8 mouse cellular contexts compared by ENCODE assay signal in genomic region chr2:73274119-73274920, GRCm38 (mm10). TPM values are rescaled to one million over a fixed set of nuclear protein-coding genes. Genes with fewer than 3 reads are reported as not detected.
DNase-seq lines count a peak whose midpoint lies in the region; ATAC-seq and TF ChIP-seq lines count a peak whose summit lies in the region.

No protein-coding gene starts in this region.

- DNase-seq in gastrocnemius, adult 18-20 months (ENCODE audit: low spot score) = peak; percentile 22
- DNase-seq in gastrocnemius, adult 8-10 months (ENCODE audit: low spot score in 2 of 2) = no peak
- peak; percentile 66 for DNase-seq in CD4-positive, CD25-positive, alpha-beta regulatory T cell, adult 2 months (ENCODE audit: low read depth, low spot score)
- DNase-seq in lung, postnatal 0 days (ENCODE audit: low spot score) = peak; percentile 31

- peak overlapping the region; percentile 49 for H3K4me3 ChIP-seq in embryonic facial prominence, embryonic 13.5 days
- peak overlapping the region; percentile 36 for H3K4me3 ChIP-seq in hindbrain, embryonic 16.5 days (ENCODE audit: low read length)
- peak overlapping the region; percentile 37 for H3K4me3 ChIP-seq in lung, postnatal 0 days (ENCODE audit: low read depth, low read length)
- peak overlapping the region; percentile 38 for H3K4me3 ChIP-seq in stomach, embryonic 15.5 days (replicated peaks)

- no peak for ATAC-seq in embryonic facial prominence, embryonic 13.5 days (ENCODE audit: insufficient number of reproducible peaks, insufficient read depth, low FRiP score, low TSS enrichment, low read depth)
- ATAC-seq in hindbrain, embryonic 16.5 days = no peak
- ATAC-seq in lung, postnatal 0 days = peak; percentile 23
- ATAC-seq in stomach, embryonic 15.5 days (ENCODE audit: insufficient read depth, low FRiP score, low read depth) = no peak
- no peak for ATAC-seq in frontal cortex, adult (ENCODE audit: low TSS enrichment)

- no peak for TF ChIP-seq EP300 in lung, postnatal 0 days (IDR thresholded peaks at IDR 0.05)

- no peaks in the 10 kb centered on the region for H3K9me3 ChIP-seq in embryonic facial prominence, embryonic 13.5 days
- no peaks in the 10 kb centered on the region for H3K9me3 ChIP-seq in hindbrain, embryonic 16.5 days (ENCODE audit: control insufficient read depth, low read length)
- H3K9me3 ChIP-seq in lung, postnatal 0 days (ENCODE audit: low read length) = no peaks in the 10 kb centered on the region
- no peaks in the 10 kb centered on the region for H3K9me3 ChIP-seq in stomach, embryonic 15.5 days

- peaks cover 66% of the 10 kb centered on the region for H3K4me1 ChIP-seq in embryonic facial prominence, embryonic 13.5 days
- H3K4me1 ChIP-seq in hindbrain, embryonic 16.5 days (ENCODE audit: control insufficient read depth, insufficient read depth, low read depth, low read length) = peaks cover 25% of the 10 kb centered on the region
- H3K4me1 ChIP-seq in lung, postnatal 0 days (ENCODE audit: insufficient read depth, low read depth, low read length) = peaks cover 14% of the 10 kb centered on the region; the same call in 1 of the 2 replicates
- H3K4me1 ChIP-seq in stomach, embryonic 15.5 days = peaks cover 34% of the 10 kb centered on the region

- peak overlapping the region; percentile 68 for H3K9ac ChIP-seq in embryonic facial prominence, embryonic 13.5 days
- H3K9ac ChIP-seq in hindbrain, embryonic 16.5 days (ENCODE audit: low read depth, low read length) = peak overlapping the region; percentile 41; the same call in 1 of the 2 replicates
- no peak overlapping the region for H3K9ac ChIP-seq in lung, postnatal 0 days (replicated peaks; ENCODE audit: low read depth)
- H3K9ac ChIP-seq in stomach, embryonic 15.5 days = no peak overlapping the region

- WGBS in embryonic facial prominence, embryonic 13.5 days = under 1% methylated on average over 88 of the region's 88 CpGs
- WGBS in hindbrain, embryonic 16.5 days = under 1% methylated on average over 85 of the region's 88 CpGs
- WGBS in lung, postnatal 0 days = under 1% methylated on average over 65 of the region's 88 CpGs
- WGBS in stomach, embryonic 15.5 days = under 1% methylated on average over 77 of the region's 88 CpGs

- peak overlapping the region; percentile 67 for H3K4me2 ChIP-seq in embryonic facial prominence, embryonic 13.5 days
- peak overlapping the region; percentile 51 for H3K4me2 ChIP-seq in hindbrain, embryonic 16.5 days (ENCODE audit: low read length)
- peak overlapping the region; percentile 61 for H3K4me2 ChIP-seq in lung, postnatal 0 days (replicated peaks; ENCODE audit: low read depth, low read length)
- H3K4me2 ChIP-seq in stomach, embryonic 15.5 days = peak overlapping the region; percentile 66

- H3K27me3 ChIP-seq in embryonic facial prominence, embryonic 13.5 days = peaks cover 86% of the 10 kb centered on the region
- peaks cover 20% of the 10 kb centered on the region for H3K27me3 ChIP-seq in hindbrain, embryonic 16.5 days (replicated peaks; ENCODE audit: control insufficient read depth, insufficient read depth, low read length)
- peaks cover 70% of the 10 kb centered on the region for H3K27me3 ChIP-seq in lung, postnatal 0 days (replicated peaks; ENCODE audit: insufficient read depth, low read length)
- H3K27me3 ChIP-seq in stomach, embryonic 15.5 days (replicated peaks) = peaks cover 81% of the 10 kb centered on the region

- no peak for TF ChIP-seq CTCF in lung, postnatal 0 days (IDR thresholded peaks at IDR 0.05)

- H3K36me3 ChIP-seq in embryonic facial prominence, embryonic 13.5 days = no peaks in the 10 kb centered on the region
- H3K36me3 ChIP-seq in hindbrain, embryonic 16.5 days (ENCODE audit: control insufficient read depth, insufficient read depth, low read length) = no peaks in the 10 kb centered on the region
- no peaks in the 10 kb centered on the region for H3K36me3 ChIP-seq in lung, postnatal 0 days (ENCODE audit: insufficient read depth, low read length)
- no peaks in the 10 kb centered on the region for H3K36me3 ChIP-seq in stomach, embryonic 15.5 days

- no peak overlapping the region; the same call in 1 of the 2 replicates for H3K27ac ChIP-seq in embryonic facial prominence, embryonic 13.5 days
- no peak overlapping the region for H3K27ac ChIP-seq in hindbrain, embryonic 16.5 days (ENCODE audit: low read depth, low read length)
- H3K27ac ChIP-seq in lung, postnatal 0 days (ENCODE audit: low read length) = no peak overlapping the region
- H3K27ac ChIP-seq in stomach, embryonic 15.5 days = no peak overlapping the region

RNA-seq across cellular contexts. Expression of gene Sp9, which starts 2.6 kb away (rescaled TPM):
- total RNA-seq in gastrocnemius, adult 18-20 months (2021) = not detected
- total RNA-seq in gastrocnemius, adult 8-10 months (2022) = not detected
- 2.5 and 3.7 TPM in 2 replicates for polyA plus RNA-seq in embryonic facial prominence, embryonic 13.5 days (2015; fragmentation: Nextera tagmentation; extraction: Ambion mirVana)
- polyA plus RNA-seq in hindbrain, embryonic 16.5 days (2015; fragmentation: Nextera tagmentation; extraction: Ambion mirVana) = 0.35 and 0.96 TPM in 2 replicates
- polyA plus RNA-seq in lung, postnatal 0 days (2015; fragmentation: Nextera tagmentation; extraction: Ambion mirVana) = not detected in 2 replicates
- polyA plus RNA-seq in stomach, embryonic 15.5 days (2015; fragmentation: Nextera tagmentation; extraction: Ambion mirVana) = 0.03 TPM in 1 of 2 replicates, not detected in the other

RNA-seq across cellular contexts. Expression of gene Scrn3, which starts 38.1 kb away (rescaled TPM):
- 10 to 100 TPM; 55.5 to 57.9 TPM for total RNA-seq in gastrocnemius, adult 18-20 months (2021)
- total RNA-seq in gastrocnemius, adult 8-10 months (2022) = 10 to 100 TPM; 57.9 to 59.9 (median 58.6) TPM
- polyA plus RNA-seq in embryonic facial prominence, embryonic 13.5 days (2015; fragmentation: Nextera tagmentation; extraction: Ambion mirVana) = 15.0 and 17.5 TPM in 2 replicates
- polyA plus RNA-seq in hindbrain, embryonic 16.5 days (2015; fragmentation: Nextera tagmentation; extraction: Ambion mirVana) = 8.2 and 8.4 TPM in 2 replicates
- polyA plus RNA-seq in lung, postnatal 0 days (2015; fragmentation: Nextera tagmentation; extraction: Ambion mirVana) = 10.9 and 12.8 TPM in 2 replicates
- polyA plus RNA-seq in stomach, embryonic 15.5 days (2015; fragmentation: Nextera tagmentation; extraction: Ambion mirVana) = 15.0 and 15.3 TPM in 2 replicates

RNA-seq across cellular contexts. Expression of gene Cir1, which starts 38.2 kb away (rescaled TPM):
- total RNA-seq in gastrocnemius, adult 18-20 months (2021) = 10 to 100 TPM; 11.9 to 13.8 TPM
- 10 to 100 TPM in 2 of 4 experiments, 1 to 10 TPM in 2; 8.8 to 14.1 (median 11.7) TPM for total RNA-seq in gastrocnemius, adult 8-10 months (2022)
- 34.7 and 35.4 TPM in 2 replicates for polyA plus RNA-seq in embryonic facial prominence, embryonic 13.5 days (2015; fragmentation: Nextera tagmentation; extraction: Ambion mirVana)
- 20.9 and 23.8 TPM in 2 replicates for polyA plus RNA-seq in hindbrain, embryonic 16.5 days (2015; fragmentation: Nextera tagmentation; extraction: Ambion mirVana)
- 38.9 and 39.3 TPM in 2 replicates for polyA plus RNA-seq in lung, postnatal 0 days (2015; fragmentation: Nextera tagmentation; extraction: Ambion mirVana)
- polyA plus RNA-seq in stomach, embryonic 15.5 days (2015; fragmentation: Nextera tagmentation; extraction: Ambion mirVana) = 24.6 and 26.5 TPM in 2 replicates

RNA-seq across cellular contexts. Expression of gene Ola1, which starts 55.6 kb away (rescaled TPM):
- total RNA-seq in gastrocnemius, adult 18-20 months (2021) = 10 to 100 TPM; 52.3 to 53.2 TPM
- 10 to 100 TPM; 49.7 to 61.4 (median 53.0) TPM for total RNA-seq in gastrocnemius, adult 8-10 months (2022)
- polyA plus RNA-seq in embryonic facial prominence, embryonic 13.5 days (2015; fragmentation: Nextera tagmentation; extraction: Ambion mirVana) = 108 and 118 TPM in 2 replicates
- polyA plus RNA-seq in hindbrain, embryonic 16.5 days (2015; fragmentation: Nextera tagmentation; extraction: Ambion mirVana) = 97.0 and 110 TPM in 2 replicates
- polyA plus RNA-seq in lung, postnatal 0 days (2015; fragmentation: Nextera tagmentation; extraction: Ambion mirVana) = 30.4 and 30.6 TPM in 2 replicates
- 77.3 and 81.4 TPM in 2 replicates for polyA plus RNA-seq in stomach, embryonic 15.5 days (2015; fragmentation: Nextera tagmentation; extraction: Ambion mirVana)

Comparison
In these comparisons a context has a peak if more than half of its experiments do, and no peak if none do; other contexts are left out.
1. DNase-seq: peak in gastrocnemius, adult 18-20 months (single experiment), CD4-positive, CD25-positive, alpha-beta regulatory T cell, adult 2 months (single experiment) and lung, postnatal 0 days (single experiment); none in gastrocnemius, adult 8-10 months (0 of 2).
2. H3K9ac ChIP-seq: peak in embryonic facial prominence, embryonic 13.5 days (single experiment) and hindbrain, embryonic 16.5 days (single experiment); none in lung, postnatal 0 days (single experiment) and stomach, embryonic 15.5 days (single experiment).
3. Peak in every context shown above with its lines, with median percentiles within 50 percentile points of each other: H3K4me2 ChIP-seq and H3K4me3 ChIP-seq.